Mouse (Mus musculus) heart, postnatal 36 days (tissue): ENCODE data around the gene Nol11. TPM values are rescaled to one million over a fixed set of nuclear protein-coding genes. Genes with fewer than 3 reads are reported as not detected.

Experiments used
- DNase-seq, 2 experiments: peaks; one replicate each; pipeline ENCODE4 v3.0.0; 2021 to 2022
- intact Hi-C: fragments of 180-260 bp; cut with DNase I; formaldehyde crosslinking; loops from one replicate; pipeline ENCODE4 v1.15.1; 2025
- total RNA-seq, 2 experiments: library from RNA; stranded (reverse); gene quantifications; 2 replicates each; pipeline ENCODE4 v1.2.3; 2021

Gene Nol11
- total RNA-seq, 2 experiments from 2014 or later, result 17.1 to 19.3 TPM

DNA sequence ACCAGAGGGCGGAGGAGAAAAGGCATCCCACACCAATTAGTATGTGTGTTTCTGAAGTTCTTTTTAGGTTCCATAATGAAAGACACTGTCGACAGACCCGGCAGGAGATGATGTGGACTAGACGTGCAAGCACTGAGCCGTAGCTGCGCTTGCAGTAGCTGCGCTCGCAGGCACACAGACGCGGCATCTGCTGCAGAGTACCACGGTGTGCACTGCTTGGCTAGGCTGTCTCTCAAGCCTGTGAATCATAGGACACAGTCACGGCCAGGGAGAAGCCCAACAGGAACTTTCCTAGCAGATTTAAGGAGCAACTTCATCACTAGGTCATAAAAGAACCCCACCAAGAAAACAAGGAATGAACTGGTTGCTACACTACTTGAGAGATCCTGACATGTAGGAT is 71.4 kb downstream of the Nol11 start:
- intact Hi-C loops, result no loop called here
- no peak for DNase-seq

Other genes with a start within 250 kb of the Nol11 start
- 10 to 100 TPM; 60.8 to 67.1 TPM for gene Kpna2, start 189.8 kb downstream of the Nol11 start, total RNA-seq
- gene 1810010H24Rik, start 163.7 kb downstream of the Nol11 start, total RNA-seq, result 1 to 10 TPM; 2.0 to 2.3 TPM
- gene Bptf, start 57.3 kb downstream of the Nol11 start, total RNA-seq, result 10 to 100 TPM; 25.9 to 27.7 TPM